Mouse (Mus musculus): ENCODE measurements around the gene Cyp3a25. TPM values are rescaled to one million over a fixed set of nuclear protein-coding genes. Genes with fewer than 3 reads are reported as not detected.

Gene Cyp3a25
- 0.61 TPM for polyA plus RNA-seq (2014; fragmentation: Illumina TruSeq; extraction: RNeasy Lipid Tissue Mini Kit (QIAGEN cat#74804); ENCODE audit: low read depth, low replicate concordance)

DNA sequence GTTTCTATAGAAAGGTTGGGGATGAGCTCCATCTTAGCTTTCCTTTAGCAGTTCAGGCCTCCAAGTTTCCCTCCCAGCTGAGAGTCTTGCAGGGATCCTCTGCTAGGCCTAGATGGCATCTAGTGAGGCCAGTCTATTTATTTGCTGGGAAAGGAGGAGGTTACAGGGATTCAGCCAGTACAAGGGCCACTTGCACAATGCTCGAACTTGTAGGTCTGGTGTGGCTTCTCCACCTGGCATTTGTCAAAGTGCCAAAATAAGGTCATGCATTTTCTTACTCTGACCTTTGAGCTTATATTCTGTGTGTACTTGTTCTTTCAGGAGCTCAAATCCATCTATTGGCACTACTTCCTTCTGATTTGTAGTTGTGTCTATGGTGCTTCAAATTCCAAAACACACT, at the start of gene Cyp3a25:
Gene Cyp3a25 (minus strand): TSS at position 110 of the 400 bp plus-strand sequence.

Other genes starting within 250 kb of the Cyp3a25 start
- not detected for gene Cyp3a44, start 203.7 kb downstream of the Cyp3a25 start, polyA plus RNA-seq (2014; fragmentation: Illumina TruSeq; extraction: RNeasy Lipid Tissue Mini Kit (QIAGEN cat#74804); ENCODE audit: low read depth, low replicate concordance)
- gene Cyp3a11, start 129.7 kb downstream of the Cyp3a25 start, polyA plus RNA-seq (2014; fragmentation: Illumina TruSeq; extraction: RNeasy Lipid Tissue Mini Kit (QIAGEN cat#74804); ENCODE audit: low read depth, low replicate concordance) = 4.0 TPM
- gene Cyp3a59, start 69.6 kb upstream of the Cyp3a25 start, polyA plus RNA-seq (2014; fragmentation: Illumina TruSeq; extraction: RNeasy Lipid Tissue Mini Kit (QIAGEN cat#74804); ENCODE audit: low read depth, low replicate concordance) = not detected
- gene Gm5565, start 150.9 kb upstream of the Cyp3a25 start, polyA plus RNA-seq (2014; fragmentation: Illumina TruSeq; extraction: RNeasy Lipid Tissue Mini Kit (QIAGEN cat#74804); ENCODE audit: low read depth, low replicate concordance) = not detected
- gene Gm6309, start 161.1 kb upstream of the Cyp3a25 start, polyA plus RNA-seq (2014; fragmentation: Illumina TruSeq; extraction: RNeasy Lipid Tissue Mini Kit (QIAGEN cat#74804); ENCODE audit: low read depth, low replicate concordance) = not detected
- gene 1700001J03Rik, start 175.7 kb upstream of the Cyp3a25 start, polyA plus RNA-seq (2014; fragmentation: Illumina TruSeq; extraction: RNeasy Lipid Tissue Mini Kit (QIAGEN cat#74804); ENCODE audit: low read depth, low replicate concordance) = not detected
- 88.5 TPM for gene Rnf6, start 211.9 kb upstream of the Cyp3a25 start, polyA plus RNA-seq (2014; fragmentation: Illumina TruSeq; extraction: RNeasy Lipid Tissue Mini Kit (QIAGEN cat#74804); ENCODE audit: low read depth, low replicate concordance)
- gene Cdk8, start 221.6 kb upstream of the Cyp3a25 start, polyA plus RNA-seq (2014; fragmentation: Illumina TruSeq; extraction: RNeasy Lipid Tissue Mini Kit (QIAGEN cat#74804); ENCODE audit: low read depth, low replicate concordance) = 68.6 TPM